Mouse (Mus musculus): ENCODE measurements around the gene Calr4.

- TF ChIP-seq POLR2A (IDR thresholded peaks at IDR 0.05; ENCODE audit: borderline replicate concordance, insufficient read depth, low read length): no peak
- no peak for TF ChIP-seq CTCF (IDR thresholded peaks at IDR 0.05; ENCODE audit: borderline replicate concordance, insufficient read depth, low read depth, low read length)
Measured at GRCm38 (mm10) chr4:109281946-109282345, 47.7 kb downstream of the Calr4 start.
